Mouse (Mus musculus) forebrain, embryonic 12.5 days (tissue): ENCODE data around the gene Xrn2. TPM values are rescaled to one million over a fixed set of nuclear protein-coding genes. Genes with fewer than 3 reads are reported as not detected.
A peak's percentile ranks its signal among the peaks of the same experiment; 100 is the strongest.

Experiments
- ATAC-seq: fragments of 200-750 bp; cut with Nextera tagmentation; 2 replicates; pipeline ENCODE4 v1.8.0; 2017; ENCODE audit warnings: moderate TSS enrichment; ENCODE audit not compliant: low FRiP score
- H3K27ac ChIP-seq: fragments of 300-500 bp; sonication (generic); 2 replicates; pipeline ENCODE4 v1.5.1; 2016; ENCODE audit warnings: mild to moderate bottlenecking
- H3K27me3 ChIP-seq: fragments of 300-500 bp; sonication (generic); 2 replicates; pipeline ENCODE4 v1.6.1; 2016; ENCODE audit warnings: mild to moderate bottlenecking
- H3K36me3 ChIP-seq: fragments of 300-500 bp; sonication (generic); replicated peaks from 2 replicates; pipeline ENCODE4 v1.6.1; 2016; ENCODE audit warnings: mild to moderate bottlenecking
- H3K4me1 ChIP-seq: fragments of 300-500 bp; sonication (generic); 2 replicates; pipeline ENCODE4 v1.6.1; 2016
- H3K4me2 ChIP-seq: fragments of 300-500 bp; sonication (generic); 2 replicates; pipeline ENCODE4 v1.6.1; 2016; ENCODE audit warnings: mild to moderate bottlenecking, moderate library complexity
- H3K4me3 ChIP-seq: fragments of 300-500 bp; sonication (generic); replicated peaks from 2 replicates; pipeline ENCODE4 v1.5.1; 2016; ENCODE audit warnings: mild to moderate bottlenecking
- H3K9ac ChIP-seq: fragments of 300-500 bp; sonication (generic); 2 replicates; pipeline ENCODE4 v1.6.1; 2016; ENCODE audit warnings: mild to moderate bottlenecking
- H3K9me3 ChIP-seq: fragments of 300-500 bp; sonication (generic); 2 replicates; pipeline ENCODE4 v1.6.1; 2016
- WGBS: fragments of 180-500 bp; shearing (Covaris S2); methylation state at CpG from one replicate; pipeline ENCODE4 v1.1.7; 2016; 5-methylcytosine and 5-hydroxymethylcytosine counted together
- polyA plus RNA-seq: library from polyadenylated mRNA; unstranded; fragments of >200 nt; fragmentation: Nextera tagmentation; extraction: Ambion mirVana; gene quantifications from 2 replicates; pipeline ENCODE4 v1.2.1, GENCODE M21; 2016

Gene Xrn2
- polyA plus RNA-seq: 103 and 114 TPM in 2 replicates

- peak; percentile 96 for ATAC-seq
- H3K27me3 ChIP-seq: no peaks in the 10 kb centered on the region
- H3K27ac ChIP-seq: peak within 1 kb of the TSS; percentile 99
- H3K4me3 ChIP-seq: peak within 1 kb of the TSS; percentile 81
- under 1% methylated on average over 37 of the region's 37 CpGs for WGBS
- peaks cover 22% of the 10 kb centered on the region for H3K4me1 ChIP-seq
- H3K9me3 ChIP-seq: no peaks in the 10 kb centered on the region
- H3K4me2 ChIP-seq: peak within 1 kb of the TSS; percentile 70
- H3K36me3 ChIP-seq: peaks cover 3% of the 10 kb centered on the region; the same call in 1 of the 2 replicates
- H3K9ac ChIP-seq: peak within 1 kb of the TSS; percentile 83
Observed at GRCm38 (mm10) chr2:147012623-147013184, at the start of gene Xrn2. Xrn2 (plus strand) TSS chr2:147012996.

GRCm38 (mm10) chr2:146975024-146975423 is 37.8 kb upstream of the Xrn2 start:
- H3K4me1 ChIP-seq: no peaks in the 10 kb centered on the region
- no peak overlapping the region for H3K27ac ChIP-seq
- no peak overlapping the region for H3K4me2 ChIP-seq
- H3K9me3 ChIP-seq: no peaks in the 10 kb centered on the region
- no peak overlapping the region for H3K9ac ChIP-seq
- ATAC-seq: no peak
- H3K27me3 ChIP-seq: 0 out of 2 replicates have a peak, but pooled peaks cover 3% of the 10 kb centered on the region
- no peaks in the 10 kb centered on the region; the same call in 1 of the 2 replicates for H3K36me3 ChIP-seq
- no peak overlapping the region for H3K4me3 ChIP-seq
- WGBS: 90% methylated on average over 3 of the region's 3 CpGs

GRCm38 (mm10) chr2:146975453-146976028 is 37.3 kb upstream of the Xrn2 start:
- Histone ChIP-seq H3K9me3 (no peaks in the 10 kb centered on the region), H3K4me3 (no peak overlapping the region), H3K36me3 (no peaks in the 10 kb centered on the region), H3K4me2 (no peak overlapping the region), H3K27ac (no peak overlapping the region), H3K27me3 (0 out of 2 replicates have a peak, but pooled peaks cover 3% of the 10 kb centered on the region), H3K4me1 (no peaks in the 10 kb centered on the region), H3K9ac (no peak overlapping the region)
- WGBS: 84% methylated on average over 3 of the region's 3 CpGs
- no peak for ATAC-seq

- H3K27me3 ChIP-seq: no peaks in the 10 kb centered on the region
- no peaks in the 10 kb centered on the region for H3K9me3 ChIP-seq
- WGBS: 83% methylated on average over 2 of the region's 2 CpGs
- no peak for ATAC-seq
- H3K4me1 ChIP-seq: peaks cover 4% of the 10 kb centered on the region; the same call in 1 of the 2 replicates
- H3K27ac ChIP-seq: no peak overlapping the region
- H3K36me3 ChIP-seq: no peaks in the 10 kb centered on the region
- no peak overlapping the region for H3K4me2 ChIP-seq
- no peak overlapping the region for H3K4me3 ChIP-seq
- H3K9ac ChIP-seq: no peak overlapping the region
Observed at GRCm38 (mm10) chr2:146982786-146983185, 30.0 kb upstream of the Xrn2 start.

GRCm38 (mm10) chr2:146984831-146985230 is 28.0 kb upstream of the Xrn2 start:
- ATAC-seq: no peak
- Histone ChIP-seq H3K9ac (no peak overlapping the region), H3K27me3 (no peaks in the 10 kb centered on the region), H3K27ac (no peak overlapping the region), H3K4me3 (no peak overlapping the region), H3K4me2 (no peak overlapping the region), H3K9me3 (no peaks in the 10 kb centered on the region), H3K4me1 (peaks cover 4% of the 10 kb centered on the region; the same call in 1 of the 2 replicates), H3K36me3 (no peaks in the 10 kb centered on the region)
- WGBS: 94% methylated on average over 2 of the region's 2 CpGs

- H3K4me2 ChIP-seq: no peak overlapping the region
- no peak overlapping the region for H3K4me3 ChIP-seq
- no peaks in the 10 kb centered on the region for H3K9me3 ChIP-seq
- no peak overlapping the region for H3K27ac ChIP-seq
- H3K9ac ChIP-seq: no peak overlapping the region
- peaks cover 4% of the 10 kb centered on the region; the same call in 1 of the 2 replicates for H3K4me1 ChIP-seq
- no peaks in the 10 kb centered on the region for H3K27me3 ChIP-seq
- 100% methylated on average over 1 of the region's 1 CpGs for WGBS
- no peaks in the 10 kb centered on the region for H3K36me3 ChIP-seq
- no peak for ATAC-seq
Observed at GRCm38 (mm10) chr2:146985807-146986206, 27.0 kb upstream of the Xrn2 start.

DNA sequence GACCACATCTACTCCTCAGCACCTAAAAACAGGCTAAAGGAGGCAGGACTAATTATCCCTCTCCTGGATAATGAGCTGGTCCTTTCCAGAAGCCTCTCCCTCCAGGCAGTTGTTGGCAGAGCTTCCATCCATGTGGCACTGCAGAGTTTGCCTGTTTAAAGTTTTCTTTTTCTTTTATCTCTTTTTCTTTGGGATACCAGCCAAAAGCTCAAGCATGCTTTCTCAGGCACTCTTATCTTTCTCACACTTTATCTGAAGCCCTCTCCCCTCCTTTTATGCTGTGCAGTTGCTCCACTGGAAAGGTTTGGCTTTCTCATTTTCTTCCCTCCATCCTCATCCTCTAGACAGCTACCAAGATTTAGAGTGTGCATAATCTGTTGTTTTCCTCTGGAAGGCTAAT is 26.4 kb upstream of the Xrn2 start:
- no peak overlapping the region for H3K27ac ChIP-seq
- no peak overlapping the region for H3K4me3 ChIP-seq
- no peaks in the 10 kb centered on the region for H3K27me3 ChIP-seq
- H3K9ac ChIP-seq: no peak overlapping the region
- H3K4me2 ChIP-seq: no peak overlapping the region
- no peak for ATAC-seq
- peaks cover 2% of the 10 kb centered on the region; the same call in 1 of the 2 replicates for H3K4me1 ChIP-seq
- no peaks in the 10 kb centered on the region for H3K36me3 ChIP-seq
- no peaks in the 10 kb centered on the region for H3K9me3 ChIP-seq

GRCm38 (mm10) chr2:147007265-147007664 is 5.5 kb upstream of the Xrn2 start:
- Histone ChIP-seq H3K36me3 (no peaks in the 10 kb centered on the region; the same call in 1 of the 2 replicates), H3K27ac (no peak overlapping the region), H3K4me2 (no peak overlapping the region), H3K27me3 (no peaks in the 10 kb centered on the region), H3K9me3 (no peaks in the 10 kb centered on the region), H3K4me3 (no peak overlapping the region), H3K9ac (no peak overlapping the region), H3K4me1 (peaks cover 8% of the 10 kb centered on the region)
- WGBS: 96% methylated on average over 2 of the region's 2 CpGs
- no peak for ATAC-seq

GRCm38 (mm10) chr2:147009084-147009483 is 3.7 kb upstream of the Xrn2 start:
- Histone ChIP-seq H3K27me3 (no peaks in the 10 kb centered on the region), H3K27ac (no peak overlapping the region), H3K9me3 (no peaks in the 10 kb centered on the region), H3K9ac (no peak overlapping the region), H3K4me2 (no peak overlapping the region), H3K4me1 (peaks cover 10% of the 10 kb centered on the region), H3K4me3 (no peak overlapping the region), H3K36me3 (no peaks in the 10 kb centered on the region; the same call in 1 of the 2 replicates)
- no peak for ATAC-seq

GRCm38 (mm10) chr2:147010141-147010540 is 2.7 kb upstream of the Xrn2 start:
- WGBS: 95% methylated on average over 4 of the region's 4 CpGs
- no peak for ATAC-seq
- peaks cover 21% of the 10 kb centered on the region for H3K4me1 ChIP-seq

GRCm38 (mm10) chr2:147010952-147011351 is 1.8 kb upstream of the Xrn2 start:
- Histone ChIP-seq H3K4me2 (no peak overlapping the region), H3K9ac (no peak overlapping the region), H3K27ac (no peak overlapping the region), H3K4me3 (no peak overlapping the region), H3K27me3 (no peaks in the 10 kb centered on the region), H3K9me3 (no peaks in the 10 kb centered on the region), H3K36me3 (no peaks in the 10 kb centered on the region; the same call in 1 of the 2 replicates), H3K4me1 (peaks cover 22% of the 10 kb centered on the region)
- ATAC-seq: no peak
- 97% methylated on average over 9 of the region's 9 CpGs for WGBS

More at GRCm38 (mm10) chr2:147010141-147010540, 2.7 kb upstream of the Xrn2 start:
- Histone ChIP-seq H3K4me2 (no peak overlapping the region), H3K4me3 (no peak overlapping the region), H3K9ac (no peak overlapping the region), H3K36me3 (no peaks in the 10 kb centered on the region; the same call in 1 of the 2 replicates), H3K27ac (no peak overlapping the region), H3K9me3 (no peaks in the 10 kb centered on the region), H3K27me3 (no peaks in the 10 kb centered on the region)

GRCm38 (mm10) chr2:147011474-147012140 is 1.2 kb upstream of the Xrn2 start:
- Histone ChIP-seq H3K4me3 (peak overlapping the region; percentile 81; the same call in 1 of the 2 replicates), H3K4me2 (peak overlapping the region; percentile 70), H3K9ac (peak overlapping the region; percentile 83; the same call in 1 of the 2 replicates), H3K27ac (peak overlapping the region; percentile 99; the same call in 1 of the 2 replicates), H3K4me1 (peaks cover 22% of the 10 kb centered on the region), H3K9me3 (no peaks in the 10 kb centered on the region), H3K27me3 (no peaks in the 10 kb centered on the region), H3K36me3 (peaks cover 2% of the 10 kb centered on the region; the same call in 1 of the 2 replicates)
- WGBS: 78% methylated on average over 3 of the region's 3 CpGs
- no peak for ATAC-seq
